Mouse (Mus musculus): Measurements from ENCODE around the gene Hemgn. TPM values are rescaled to one million over a fixed set of nuclear protein-coding genes. Genes with fewer than 3 reads are reported as not detected.
A peak's percentile ranks its signal among the peaks of the same experiment; 100 is the strongest.

The Hemgn gene
- 0.10 and 0.53 TPM in 2 replicates for polyA plus RNA-seq (2015; fragmentation: Nextera tagmentation; extraction: Ambion mirVana)

DNA sequence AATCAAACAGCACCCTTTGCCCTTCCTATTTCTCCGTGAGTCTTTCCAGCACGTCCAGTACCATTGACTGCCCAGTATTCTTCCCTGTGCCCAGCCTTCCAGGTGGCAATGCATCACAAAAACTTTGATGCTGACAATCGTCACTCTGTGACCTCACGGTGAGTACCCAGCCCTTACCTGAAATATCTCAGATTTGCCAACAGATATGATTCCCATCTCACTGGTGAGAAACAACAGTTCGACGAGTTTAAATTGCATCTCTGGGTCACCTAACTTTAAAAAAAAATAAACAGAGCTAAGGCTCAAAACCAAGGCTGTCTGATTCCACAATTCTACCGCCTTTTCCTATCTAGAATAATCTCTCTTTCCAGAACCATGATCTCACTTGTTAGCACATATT lies at the start of gene Hemgn:
Gene Hemgn (minus strand): TSS at position 101 of the 400 bp plus-strand sequence.
- ATAC-seq (ENCODE audit: low FRiP score, low read depth), result no peak
- H3K4me2 ChIP-seq, result no peak within 1 kb of the TSS
- WGBS, result 85% methylated on average over 7 of the region's 7 CpGs

DNA sequence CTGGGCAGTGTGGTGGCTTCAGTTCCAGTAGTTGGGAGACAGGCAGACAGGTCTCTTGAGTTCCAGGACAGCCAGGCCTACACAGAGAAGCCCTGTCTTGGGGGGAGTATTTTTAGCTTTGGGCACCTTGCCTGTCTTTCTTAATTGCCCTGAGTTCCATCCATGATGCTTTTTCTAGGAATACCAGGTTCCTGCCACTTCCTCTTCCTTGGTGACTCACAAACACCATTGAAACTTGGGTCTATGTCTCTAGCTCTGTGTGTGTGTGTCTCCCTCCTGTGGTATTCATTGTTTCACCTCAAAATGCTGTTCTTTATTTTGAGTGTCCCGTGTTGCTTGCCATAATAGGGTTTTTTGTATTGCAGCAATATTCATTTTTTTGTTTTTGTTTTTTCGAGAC lies 45.1 kb upstream of the Hemgn start:
- no peak for ATAC-seq (ENCODE audit: low FRiP score, low read depth)
- H3K4me2 ChIP-seq, result no peak overlapping the region
- 85% methylated on average over 2 of the region's 2 CpGs for WGBS

More for the DNA sequence above, at the start of gene Hemgn:
- H3K9me3 ChIP-seq, result no peaks in the 10 kb centered on the region
- H3K27me3 ChIP-seq, result no peaks in the 10 kb centered on the region
- H3K36me3 ChIP-seq, result no peaks in the 10 kb centered on the region
- H3K27ac ChIP-seq (replicated peaks), result no peak within 1 kb of the TSS
- no peak within 1 kb of the TSS for H3K9ac ChIP-seq
- H3K4me3 ChIP-seq, result no peak within 1 kb of the TSS
- no peaks in the 10 kb centered on the region for H3K4me1 ChIP-seq (replicated peaks)

DNA sequence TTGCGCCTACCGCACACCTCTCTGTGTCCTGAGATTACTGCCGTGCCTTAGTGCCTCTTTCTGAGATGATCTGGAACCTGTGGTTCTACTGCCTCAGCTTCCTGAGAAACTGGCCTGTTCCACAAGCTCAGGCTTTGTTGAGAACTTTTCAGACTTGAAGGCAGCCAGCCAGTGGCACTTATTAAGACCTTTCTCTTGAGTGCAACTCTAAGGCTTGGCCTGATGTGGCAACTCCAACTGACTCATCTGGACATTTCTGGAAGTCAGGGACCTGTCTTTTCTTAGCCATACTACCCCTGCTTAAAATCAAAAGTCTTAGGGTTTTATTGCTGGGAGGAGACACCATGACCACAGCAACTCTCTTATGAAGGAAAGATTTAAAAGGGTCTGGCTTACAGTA lies 43.9 kb upstream of the Hemgn start:
- H3K27me3 ChIP-seq, result no peaks in the 10 kb centered on the region
- no peak overlapping the region for H3K4me3 ChIP-seq
- H3K9ac ChIP-seq, result no peak overlapping the region
- no peaks in the 10 kb centered on the region for H3K9me3 ChIP-seq
- H3K4me2 ChIP-seq, result no peak overlapping the region
- H3K4me1 ChIP-seq (replicated peaks), result peaks cover 34% of the 10 kb centered on the region
- ATAC-seq (ENCODE audit: low FRiP score, low read depth), result no peak
- H3K27ac ChIP-seq (replicated peaks), result no peak overlapping the region
- peaks cover 10% of the 10 kb centered on the region; the same call in 1 of the 2 replicates for H3K36me3 ChIP-seq
- WGBS, result 96% methylated on average over 3 of the region's 3 CpGs

More for the DNA sequence above, 45.1 kb upstream of the Hemgn start:
- Histone ChIP-seq H3K27me3 (no peaks in the 10 kb centered on the region), H3K4me1 (replicated peaks) (peaks cover 22% of the 10 kb centered on the region), H3K9me3 (no peaks in the 10 kb centered on the region), H3K4me3 (no peak overlapping the region), H3K36me3 (peaks cover 22% of the 10 kb centered on the region; the same call in 1 of the 2 replicates), H3K27ac (replicated peaks) (no peak overlapping the region), H3K9ac (no peak overlapping the region)

DNA sequence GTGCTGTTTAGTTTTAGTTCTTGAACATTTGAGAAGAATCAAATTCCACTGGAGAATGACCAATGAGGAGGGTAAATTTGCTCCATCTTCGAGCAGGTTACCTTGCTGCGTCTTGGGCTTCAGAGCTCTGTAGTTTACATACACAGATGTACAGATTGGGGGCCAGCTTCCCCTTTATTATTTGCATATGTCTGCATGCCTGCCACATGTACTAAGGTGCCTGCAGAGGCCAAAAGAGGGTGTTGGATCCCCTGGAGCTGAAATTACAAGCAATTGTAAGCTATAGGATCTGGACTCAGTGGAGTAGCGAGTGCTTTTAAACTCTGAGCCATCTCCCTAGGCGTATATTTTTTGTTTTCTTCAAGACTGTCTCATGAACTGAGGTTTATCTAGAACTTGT lies 43.5 kb upstream of the Hemgn start:
- Histone ChIP-seq H3K4me1 (replicated peaks) (peaks cover 34% of the 10 kb centered on the region), H3K27me3 (no peaks in the 10 kb centered on the region), H3K36me3 (peaks cover 10% of the 10 kb centered on the region; the same call in 1 of the 2 replicates), H3K27ac (replicated peaks) (no peak overlapping the region), H3K4me3 (no peak overlapping the region), H3K4me2 (no peak overlapping the region), H3K9ac (no peak overlapping the region), H3K9me3 (no peaks in the 10 kb centered on the region)
- no peak for ATAC-seq (ENCODE audit: low FRiP score, low read depth)
- WGBS, result 90% methylated on average over 4 of the region's 4 CpGs

DNA sequence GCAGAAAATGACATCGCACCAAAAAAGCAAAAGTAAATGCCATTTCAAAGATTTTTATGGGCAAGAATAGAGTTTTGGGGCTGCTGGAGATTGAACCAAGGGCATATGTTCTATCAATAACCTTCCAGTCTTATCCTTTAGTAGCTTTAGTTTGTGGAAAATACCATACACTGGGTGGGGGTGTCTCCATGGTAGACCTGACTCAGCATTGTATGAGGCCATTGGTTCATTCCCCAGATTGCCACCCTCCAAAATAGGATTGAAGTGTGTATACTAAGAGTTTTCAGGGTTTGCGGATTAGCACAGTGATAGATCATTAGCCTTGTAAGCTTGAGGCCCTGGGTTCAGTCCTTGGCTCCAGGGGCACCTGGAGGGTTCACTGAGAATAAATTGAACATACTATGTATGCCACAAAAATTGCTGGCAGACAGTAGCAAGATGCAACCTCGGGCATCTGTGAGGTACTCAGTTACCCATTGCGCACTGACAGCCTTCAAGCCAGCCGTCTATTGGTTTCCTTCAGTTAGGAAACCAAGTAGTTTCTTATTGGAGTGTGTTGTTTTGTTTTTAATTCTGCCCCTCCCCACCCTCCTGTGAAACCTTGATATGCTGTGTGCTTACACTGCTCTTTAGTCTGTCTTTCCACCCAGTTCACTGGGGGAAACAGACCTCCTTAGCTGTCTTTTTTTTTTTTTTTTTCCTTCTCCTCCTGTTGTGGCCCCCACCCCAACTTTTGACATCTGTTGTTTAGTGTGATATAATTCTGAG lies 41.0 kb upstream of the Hemgn start:
- H3K9ac ChIP-seq, result no peak overlapping the region
- no peak for ATAC-seq (ENCODE audit: low FRiP score, low read depth)
- no peak overlapping the region for H3K27ac ChIP-seq (replicated peaks)
- H3K4me2 ChIP-seq, result no peak overlapping the region
- peaks cover 40% of the 10 kb centered on the region for H3K4me1 ChIP-seq (replicated peaks)
- no peak overlapping the region for H3K4me3 ChIP-seq
- H3K9me3 ChIP-seq, result no peaks in the 10 kb centered on the region
- 82% methylated on average over 5 of the region's 5 CpGs for WGBS
- no peaks in the 10 kb centered on the region for H3K27me3 ChIP-seq
- H3K36me3 ChIP-seq, result no peaks in the 10 kb centered on the region

DNA sequence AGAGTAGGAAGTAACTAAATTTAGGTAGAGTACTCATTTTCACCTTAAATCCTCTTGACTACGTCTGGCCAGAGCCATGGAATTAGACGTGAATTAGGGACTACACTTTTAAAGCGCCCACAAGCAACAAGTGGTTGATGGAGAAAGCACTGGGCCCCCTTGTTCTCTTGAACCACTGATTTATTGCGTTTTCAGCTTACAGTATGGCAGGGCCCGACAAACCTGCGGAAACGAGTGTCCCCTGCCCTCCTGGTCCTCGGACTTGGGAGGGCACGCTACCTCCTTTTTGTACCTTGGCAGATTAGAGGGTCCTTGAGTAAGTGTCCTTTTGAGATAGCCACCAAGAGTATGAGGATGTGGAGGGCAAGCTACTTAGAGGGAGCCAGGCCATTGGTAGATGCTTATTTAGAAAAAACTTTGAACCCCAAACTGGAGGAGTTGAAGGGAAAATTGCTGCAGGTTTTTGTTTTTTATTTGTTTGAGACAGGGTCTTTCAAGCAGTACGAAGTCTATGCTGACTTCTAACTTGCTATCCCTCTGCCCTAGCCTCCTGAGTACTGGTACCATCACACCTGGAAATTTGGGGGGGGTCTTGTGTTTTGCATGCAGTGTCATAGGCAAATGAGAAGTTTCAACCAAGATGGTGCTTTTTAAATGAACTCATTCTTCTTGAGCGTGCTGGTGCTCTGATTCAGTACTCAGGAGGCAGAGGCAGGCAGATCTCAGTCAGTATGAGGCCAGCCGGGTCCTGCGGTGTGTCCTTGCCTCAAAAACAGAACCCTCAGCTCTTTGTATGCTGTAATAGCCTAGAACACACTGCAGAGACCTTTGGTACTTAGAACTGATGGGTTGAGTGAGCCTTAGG lies 39.8 kb upstream of the Hemgn start:
- peak overlapping the region; percentile 95 for H3K27ac ChIP-seq (replicated peaks)

DNA sequence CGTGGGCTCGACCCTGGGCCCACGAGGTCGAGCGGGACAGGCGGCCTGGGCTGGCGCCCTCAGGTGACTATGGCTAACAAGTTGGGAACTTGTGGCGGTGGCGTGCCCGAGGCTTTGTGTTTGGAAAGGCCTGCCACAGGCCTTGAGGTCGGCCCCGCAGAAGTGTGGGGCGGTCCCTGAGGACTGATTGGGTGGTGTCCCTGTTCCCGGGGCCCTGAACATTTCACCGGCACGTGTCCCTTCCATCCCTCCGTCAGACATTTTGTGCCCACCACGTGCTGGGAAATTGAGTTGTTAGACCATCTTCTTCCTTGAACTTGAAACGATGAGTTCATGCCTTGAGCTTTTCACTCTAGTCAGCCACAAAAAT lies 39.2 kb upstream of the Hemgn start:
- H3K36me3 ChIP-seq, result no peaks in the 10 kb centered on the region
- H3K9me3 ChIP-seq, result no peaks in the 10 kb centered on the region
- H3K4me3 ChIP-seq, result peak overlapping the region; percentile 83
- WGBS, result 0% methylated on average over 19 of the region's 19 CpGs
- H3K4me2 ChIP-seq, result peak overlapping the region; percentile 70
- H3K27me3 ChIP-seq, result no peaks in the 10 kb centered on the region
- peak overlapping the region; percentile 88 for H3K9ac ChIP-seq
- ATAC-seq (ENCODE audit: low FRiP score, low read depth), result no peak
- H3K4me1 ChIP-seq (replicated peaks), result peaks cover 40% of the 10 kb centered on the region
- H3K27ac ChIP-seq (replicated peaks), result peak overlapping the region; percentile 95

More for the DNA sequence above, 39.8 kb upstream of the Hemgn start:
- H3K9ac ChIP-seq, result peak overlapping the region; percentile 88; the same call in 1 of the 2 replicates
- H3K27me3 ChIP-seq, result no peaks in the 10 kb centered on the region
- H3K4me1 ChIP-seq (replicated peaks), result peaks cover 40% of the 10 kb centered on the region
- H3K4me2 ChIP-seq, result peak overlapping the region; percentile 70
- no peaks in the 10 kb centered on the region for H3K9me3 ChIP-seq
- no peaks in the 10 kb centered on the region for H3K36me3 ChIP-seq
- WGBS, result 42% methylated on average over 13 of the region's 13 CpGs
- ATAC-seq (ENCODE audit: low FRiP score, low read depth), result no peak
- peak overlapping the region; percentile 83 for H3K4me3 ChIP-seq

DNA sequence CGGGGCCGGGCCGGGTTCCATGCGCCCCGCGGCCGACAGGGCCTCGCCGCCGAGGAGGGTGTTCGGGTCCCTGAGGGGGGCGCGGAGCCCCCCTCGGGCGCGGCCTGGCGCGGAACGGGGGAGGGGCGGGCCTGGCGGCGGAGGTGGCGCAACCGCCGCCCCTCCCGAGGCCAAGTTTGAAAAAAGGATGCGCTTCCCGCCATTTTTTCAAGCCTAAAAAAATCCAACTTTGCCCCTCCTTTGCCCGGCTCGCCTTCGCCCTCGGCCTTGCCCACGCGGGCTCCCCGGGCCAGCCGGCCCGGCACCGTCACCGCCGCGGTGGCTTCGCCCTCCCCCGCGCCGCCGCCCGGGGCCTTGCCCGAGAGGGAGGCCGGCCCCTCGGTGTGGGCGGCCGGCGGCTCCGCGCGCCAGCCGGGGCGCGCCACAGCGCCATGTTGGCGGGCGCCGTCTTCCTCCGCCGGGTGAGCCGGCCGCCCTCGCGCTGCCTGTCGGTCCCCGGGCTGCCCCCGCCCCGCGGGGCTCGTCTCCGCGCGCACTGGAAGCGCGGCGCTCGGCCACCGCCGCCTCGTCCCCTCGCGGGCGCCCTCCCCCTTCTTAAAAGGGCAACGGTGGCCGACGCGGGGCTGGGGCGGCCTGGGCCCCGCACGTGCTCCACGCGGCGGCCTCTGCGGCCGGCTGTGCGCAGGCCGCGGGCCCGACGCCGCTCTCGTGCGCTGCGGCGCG lies 38.6 kb upstream of the Hemgn start:
- H3K4me1 ChIP-seq (replicated peaks), result peaks cover 40% of the 10 kb centered on the region
- H3K9ac ChIP-seq, result peak overlapping the region; percentile 88
- peak overlapping the region; percentile 70 for H3K4me2 ChIP-seq
- peak overlapping the region; percentile 95 for H3K27ac ChIP-seq (replicated peaks)
- peak overlapping the region; percentile 83 for H3K4me3 ChIP-seq
- no peaks in the 10 kb centered on the region for H3K27me3 ChIP-seq
- WGBS, result under 1% methylated on average over 83 of the region's 111 CpGs
- H3K36me3 ChIP-seq, result no peaks in the 10 kb centered on the region
- ATAC-seq (ENCODE audit: low FRiP score, low read depth), result peak; percentile 36; the same call in 1 of the 2 replicates
- no peaks in the 10 kb centered on the region for H3K9me3 ChIP-seq

DNA sequence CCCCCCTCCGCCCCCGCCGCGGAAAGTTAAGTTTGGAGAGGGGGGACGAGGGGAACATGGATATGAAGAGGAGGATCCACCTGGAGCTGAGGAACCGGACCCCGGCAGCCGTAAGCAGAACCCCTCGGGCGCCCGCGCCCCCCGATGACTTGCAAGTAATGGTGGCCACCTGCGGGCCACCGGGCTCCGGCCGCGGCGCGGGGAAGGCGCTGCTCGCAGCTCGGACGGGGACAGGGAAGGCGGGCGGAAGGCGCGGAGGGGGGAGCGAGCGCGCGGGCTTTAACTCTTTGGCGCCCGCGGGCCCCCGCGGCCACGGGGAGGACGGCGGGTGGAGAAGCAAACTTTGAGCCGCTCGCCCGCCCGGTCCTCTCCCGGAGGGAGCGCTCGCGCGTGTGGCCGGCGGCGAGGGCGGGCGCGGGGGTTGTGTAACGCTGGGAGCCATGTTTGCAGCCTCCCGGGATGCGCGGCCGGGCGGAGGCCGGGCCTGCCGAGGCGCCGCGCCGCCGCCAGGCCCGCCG lies 38.0 kb upstream of the Hemgn start:
- H3K4me1 ChIP-seq (replicated peaks), result peaks cover 40% of the 10 kb centered on the region
- H3K9me3 ChIP-seq, result no peaks in the 10 kb centered on the region
- H3K27ac ChIP-seq (replicated peaks), result peak overlapping the region; percentile 95
- no peaks in the 10 kb centered on the region for H3K27me3 ChIP-seq
- H3K4me2 ChIP-seq, result peak overlapping the region; percentile 70
- WGBS, result under 1% methylated on average over 58 of the region's 70 CpGs
- H3K4me3 ChIP-seq, result peak overlapping the region; percentile 83
- peak overlapping the region; percentile 88 for H3K9ac ChIP-seq
- H3K36me3 ChIP-seq, result no peaks in the 10 kb centered on the region
- peak; percentile 62 for ATAC-seq (ENCODE audit: low FRiP score, low read depth)

DNA sequence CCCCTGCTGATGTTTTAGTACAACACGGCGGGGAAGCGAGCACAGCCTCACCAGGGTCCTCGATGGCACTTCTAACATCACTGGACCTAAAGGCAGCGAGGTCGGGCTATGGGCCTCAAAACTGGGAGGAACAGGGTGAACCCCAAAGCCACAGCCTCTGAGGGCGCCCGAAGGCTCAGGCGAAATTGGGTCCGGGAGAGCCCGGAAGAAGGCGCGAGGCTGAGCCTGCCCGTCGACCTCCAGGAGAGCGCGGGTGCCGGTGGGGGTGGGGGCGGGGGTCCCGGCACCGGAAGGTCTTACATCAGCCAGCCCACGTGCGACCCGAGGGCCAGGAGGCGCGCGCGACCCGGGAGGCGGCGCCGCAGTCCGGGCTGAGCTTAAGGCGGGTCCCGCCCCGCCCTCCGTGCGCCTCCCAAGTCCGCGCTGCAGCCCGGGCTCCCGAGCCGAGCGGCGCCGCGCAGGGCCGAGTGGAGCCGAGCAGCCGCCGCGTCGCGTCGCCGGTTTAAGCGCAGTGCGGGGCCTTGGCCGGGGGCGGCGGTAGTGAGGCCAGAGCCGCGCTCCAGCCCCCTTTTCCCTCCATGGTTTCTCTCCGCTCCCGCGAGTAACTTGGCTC lies 37.3 kb upstream of the Hemgn start, which contains the start of gene Anp32b:
Gene Anp32b (plus strand): TSS at position 384 of the 613 bp plus-strand sequence.
- peak; percentile 94 for ATAC-seq (ENCODE audit: low FRiP score, low read depth)
- Histone ChIP-seq H3K36me3 (no peaks in the 10 kb centered on the region), H3K4me3 (peak within 1 kb of the TSS; percentile 83), H3K4me1 (replicated peaks) (peaks cover 39% of the 10 kb centered on the region), H3K9me3 (no peaks in the 10 kb centered on the region), H3K9ac (peak within 1 kb of the TSS; percentile 88), H3K27ac (replicated peaks) (peak within 1 kb of the TSS; percentile 95), H3K4me2 (peak within 1 kb of the TSS; percentile 70), H3K27me3 (no peaks in the 10 kb centered on the region)
- under 1% methylated on average over 59 of the region's 66 CpGs for WGBS

DNA sequence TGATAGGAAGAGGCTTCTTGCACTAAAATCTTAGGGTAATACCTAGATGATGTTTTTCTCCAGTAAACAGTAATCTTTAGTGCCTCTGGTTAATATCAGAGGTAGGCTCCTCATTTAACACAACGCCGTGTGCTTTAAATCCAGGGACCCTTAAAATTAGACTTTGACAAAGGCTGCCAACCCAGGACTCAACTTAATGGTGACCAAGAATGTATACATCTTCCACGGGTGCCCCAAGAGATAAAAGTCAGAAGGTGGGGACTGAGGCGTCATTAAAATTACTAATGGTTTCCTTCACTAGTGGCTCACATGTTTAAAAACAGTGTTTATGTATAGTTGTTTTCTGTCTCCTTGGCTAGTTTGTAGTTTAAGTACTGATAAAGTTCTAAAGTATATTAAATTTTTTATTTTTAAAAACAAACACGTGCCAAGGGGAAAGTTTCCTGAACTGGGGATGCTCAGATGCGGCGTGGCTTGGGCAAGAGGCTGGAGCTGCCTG lies 36.8 kb upstream of the Hemgn start:
- no peak for ATAC-seq (ENCODE audit: low FRiP score, low read depth)
- Histone ChIP-seq H3K36me3 (no peaks in the 10 kb centered on the region), H3K4me1 (replicated peaks) (peaks cover 34% of the 10 kb centered on the region), H3K4me2 (peak overlapping the region; percentile 70), H3K27me3 (no peaks in the 10 kb centered on the region), H3K4me3 (peak overlapping the region; percentile 83), H3K9me3 (no peaks in the 10 kb centered on the region), H3K9ac (peak overlapping the region; percentile 88), H3K27ac (replicated peaks) (peak overlapping the region; percentile 95)
- 38% methylated on average over 7 of the region's 7 CpGs for WGBS

Data from hindbrain, embryonic 15.5 days (tissue).